Mouse (Mus musculus) gastrocnemius, adult 18-20 months (tissue): ENCODE results near the gene Arhgap15. TPM values are rescaled to one million over a fixed set of nuclear protein-coding genes. Genes with fewer than 3 reads are reported as not detected.

Experiments used
- DNase-seq: peaks from one replicate; pipeline ENCODE4 v3.0.0; 2021; ENCODE audit warnings: low spot score
- total RNA-seq, 2 experiments: library from RNA; stranded (reverse); gene quantifications; 2 replicates each; pipeline ENCODE4 v1.2.3; 2021

Gene Arhgap15
- total RNA-seq, 2 experiments from 2014 or later = 0.75 to 0.97 TPM

- DNase-seq = no peak
Observed at GRCm38 (mm10) chr2:44347781-44348180, 599.2 kb downstream of the Arhgap15 start.

GRCm38 (mm10) chr2:44349101-44349500, 600.5 kb downstream of the Arhgap15 start:
- no peak for DNase-seq

DNA sequence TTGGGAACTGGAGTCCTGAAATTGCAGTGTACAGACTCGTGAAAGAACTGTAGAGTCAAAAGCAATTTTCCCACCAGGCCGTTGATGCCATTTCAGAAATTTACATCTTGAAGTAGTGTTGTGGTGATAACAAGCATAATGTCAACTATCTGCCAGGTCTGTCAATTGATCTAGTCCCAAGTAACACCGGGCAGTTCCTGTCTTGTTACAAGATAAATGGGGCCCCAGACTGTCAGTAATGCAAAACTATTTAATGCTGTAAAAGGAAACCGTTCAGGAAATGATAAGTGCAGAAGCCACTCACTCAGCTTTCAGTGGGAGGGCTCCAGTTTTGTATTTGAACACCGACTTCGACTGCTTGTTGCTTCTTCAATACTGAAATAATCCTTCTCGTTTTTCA, 604.3 kb downstream of the Arhgap15 start:
- DNase-seq = no peak

DNA sequence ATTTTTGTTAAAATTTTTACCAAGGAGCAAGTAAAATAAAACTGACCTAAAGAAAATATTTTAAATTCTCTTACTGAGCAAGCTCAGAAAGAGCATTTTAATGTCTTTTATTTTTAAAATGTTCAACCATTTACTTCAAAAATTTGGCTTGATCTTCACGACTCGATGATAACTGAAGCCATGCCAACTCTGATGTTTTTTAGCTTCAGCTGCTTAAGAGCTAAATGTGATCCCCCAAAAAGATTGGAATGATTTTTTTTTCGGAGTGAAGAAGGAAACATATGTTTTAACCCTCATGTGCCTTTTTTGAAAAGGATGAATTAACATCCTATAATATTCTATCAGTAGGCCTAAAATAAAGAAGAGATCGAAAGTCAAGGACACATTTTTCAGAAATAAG, 605.0 kb downstream of the Arhgap15 start:
- no peak for DNase-seq

- DNase-seq = no peak
Observed at GRCm38 (mm10) chr2:44354786-44355185, 606.2 kb downstream of the Arhgap15 start.

- no peak for DNase-seq
Observed at GRCm38 (mm10) chr2:44355316-44355715, 606.7 kb downstream of the Arhgap15 start.

DNA sequence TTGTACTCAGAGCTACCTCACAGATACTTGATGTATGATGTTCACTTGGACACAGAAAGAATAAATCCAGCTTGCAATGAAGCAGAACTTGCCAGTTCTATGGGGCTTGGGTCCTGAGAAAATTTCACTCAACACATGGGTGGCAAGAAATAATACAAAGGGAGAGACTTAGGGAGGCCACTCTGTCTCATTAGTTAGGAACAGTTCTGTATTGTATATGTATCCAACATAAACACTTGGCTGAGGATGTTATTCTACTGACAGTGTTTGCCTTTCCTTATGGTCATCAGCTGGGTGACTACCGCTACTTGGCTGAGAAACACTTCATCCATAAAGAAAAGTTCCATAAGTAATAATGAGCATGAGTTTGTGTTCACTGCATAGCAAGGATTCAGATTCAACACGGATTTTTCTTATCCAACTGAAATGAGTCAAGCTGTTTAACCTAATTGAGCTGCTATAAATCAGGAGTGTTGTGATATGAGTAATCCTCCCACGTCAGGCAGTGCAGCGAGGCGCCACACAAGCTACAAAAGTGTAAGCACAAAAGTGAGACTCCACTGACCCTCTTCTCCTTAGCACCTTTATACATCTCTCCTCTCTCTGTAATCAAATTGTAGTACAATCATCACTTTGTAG, 607.7 kb downstream of the Arhgap15 start:
- no peak for DNase-seq

DNA sequence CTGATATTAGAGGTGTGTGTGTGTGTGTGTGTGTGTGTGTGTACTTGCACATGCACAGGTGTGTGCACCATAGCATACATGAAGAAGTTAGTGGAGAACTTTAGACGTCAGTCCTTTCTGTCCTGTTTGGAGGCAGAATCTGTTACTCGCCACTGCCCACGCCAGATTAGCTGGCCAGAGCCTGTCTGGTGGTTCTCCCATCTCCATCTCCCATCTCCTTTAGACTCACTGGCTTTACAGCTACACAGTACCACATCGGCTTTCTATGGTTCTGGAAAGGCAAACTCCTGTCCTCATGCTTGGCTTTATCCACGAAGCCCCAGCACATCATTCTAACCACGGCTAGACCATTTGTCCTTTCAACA, 608.2 kb downstream of the Arhgap15 start:
- no peak for DNase-seq

GRCm38 (mm10) chr2:44380225-44380624, 631.6 kb downstream of the Arhgap15 start:
- no peak for DNase-seq

DNA sequence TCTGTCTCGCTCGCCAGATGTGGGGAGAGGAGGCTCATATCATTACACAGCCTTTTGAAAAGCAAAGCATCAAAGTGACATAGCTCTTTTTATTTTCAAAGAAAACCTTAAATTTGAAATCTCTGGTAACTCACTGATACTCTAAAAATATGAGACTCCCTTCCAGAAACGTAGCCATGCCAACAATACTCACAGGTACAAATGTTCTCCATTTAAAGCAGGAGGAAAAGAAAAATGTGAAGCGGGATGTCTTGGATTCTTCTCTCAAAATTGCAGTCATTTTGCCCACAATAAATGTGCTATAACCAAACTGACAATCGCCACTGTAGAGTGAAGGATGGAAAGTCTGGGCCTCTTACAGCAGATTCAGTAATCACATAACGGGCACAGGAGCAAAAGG, 635.9 kb downstream of the Arhgap15 start:
- DNase-seq = no peak

GRCm38 (mm10) chr2:44389556-44389955, 640.9 kb downstream of the Arhgap15 start:
- DNase-seq = no peak

DNA sequence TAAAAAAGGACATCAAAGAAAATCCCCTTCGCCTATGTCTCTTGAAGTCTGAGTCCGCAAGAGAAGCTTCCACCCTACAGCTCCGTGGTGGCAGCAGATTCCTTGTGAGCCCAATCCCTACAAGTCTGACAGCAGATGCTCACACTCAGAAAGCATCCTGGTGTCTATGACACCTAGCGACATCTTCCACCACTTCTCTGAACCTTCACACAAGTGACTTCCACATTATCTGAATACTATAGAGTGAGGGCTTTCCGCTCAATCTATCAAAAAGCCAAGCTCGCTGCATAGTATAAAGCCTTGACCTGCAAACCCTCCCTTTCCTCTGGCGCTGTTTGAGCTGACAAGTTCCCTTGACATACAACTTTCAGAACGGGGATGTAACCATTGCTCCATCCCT, 645.2 kb downstream of the Arhgap15 start:
- DNase-seq = no peak

DNA sequence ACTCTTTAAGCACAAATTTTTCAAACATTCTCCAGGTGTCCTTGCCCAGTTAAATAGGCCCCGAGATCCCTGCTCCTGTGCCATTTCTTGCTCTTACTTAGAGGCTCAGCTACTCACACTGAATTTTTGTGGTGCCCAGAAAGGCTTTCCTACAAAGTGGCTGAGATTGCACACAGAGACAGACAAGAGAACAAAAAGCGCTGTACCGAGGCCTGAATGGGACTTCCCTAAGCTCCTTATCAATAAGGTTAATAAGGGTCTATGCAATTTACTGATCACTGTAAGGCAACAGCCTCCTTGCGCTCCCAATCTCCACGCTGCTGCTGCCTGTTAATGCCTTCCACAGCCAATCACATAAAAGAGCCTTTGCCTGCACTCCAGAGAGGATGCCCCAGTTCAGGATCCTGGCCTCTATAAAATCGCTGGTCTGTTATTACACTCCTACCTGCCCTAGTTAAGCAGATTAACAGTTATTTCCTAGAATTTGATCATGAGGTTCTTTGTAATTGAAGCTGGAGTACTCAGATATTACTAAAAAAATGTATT, 646.4 kb downstream of the Arhgap15 start:
- no peak for DNase-seq

DNA sequence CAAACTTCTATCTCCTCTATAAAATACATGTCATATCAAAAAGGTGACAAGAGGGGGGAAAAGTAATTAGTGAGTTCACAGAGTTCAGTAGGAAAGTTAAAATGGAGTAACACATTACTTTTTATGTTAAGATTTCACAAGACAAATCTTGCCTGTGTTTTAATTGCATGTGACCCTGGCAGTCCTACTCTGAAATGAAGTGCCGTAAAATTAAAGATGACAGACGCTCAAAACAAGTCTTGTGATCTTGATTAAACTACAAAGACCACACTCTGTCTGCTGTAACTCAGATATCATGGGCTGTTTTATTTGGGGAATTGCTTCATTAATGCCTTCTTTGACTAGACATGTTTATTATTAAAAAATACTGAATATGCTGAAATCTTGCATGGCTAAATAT, 647.0 kb downstream of the Arhgap15 start:
- no peak for DNase-seq

- DNase-seq = no peak
Observed at GRCm38 (mm10) chr2:44397209-44397608, 648.6 kb downstream of the Arhgap15 start.

DNA sequence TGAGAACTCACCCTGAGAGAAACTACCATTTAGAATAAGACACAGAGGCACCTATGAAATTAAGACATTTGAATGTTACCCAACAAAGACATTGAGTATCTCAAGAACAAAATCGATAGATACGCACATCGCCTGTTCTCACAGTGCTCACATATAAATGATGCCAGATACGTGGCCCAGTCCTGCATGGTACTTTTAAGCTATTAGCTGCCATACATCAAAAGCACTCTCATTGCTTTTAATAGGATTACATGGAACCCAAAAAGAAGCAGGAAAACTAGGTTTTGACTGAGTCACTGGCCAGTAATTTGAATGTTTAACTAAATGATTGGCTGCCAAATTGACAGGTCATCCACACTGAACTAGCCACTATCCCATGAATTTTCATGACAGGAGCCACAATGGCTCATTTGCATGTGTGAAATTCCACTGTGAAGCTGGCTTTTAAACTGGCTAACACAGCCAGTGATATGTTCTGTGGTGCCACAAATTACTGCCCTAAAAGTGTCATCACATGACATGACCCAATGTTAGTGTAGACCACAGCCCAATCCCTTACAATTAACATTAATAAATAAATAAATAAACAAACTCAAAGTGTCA, 649.2 kb downstream of the Arhgap15 start:
- no peak for DNase-seq

DNA sequence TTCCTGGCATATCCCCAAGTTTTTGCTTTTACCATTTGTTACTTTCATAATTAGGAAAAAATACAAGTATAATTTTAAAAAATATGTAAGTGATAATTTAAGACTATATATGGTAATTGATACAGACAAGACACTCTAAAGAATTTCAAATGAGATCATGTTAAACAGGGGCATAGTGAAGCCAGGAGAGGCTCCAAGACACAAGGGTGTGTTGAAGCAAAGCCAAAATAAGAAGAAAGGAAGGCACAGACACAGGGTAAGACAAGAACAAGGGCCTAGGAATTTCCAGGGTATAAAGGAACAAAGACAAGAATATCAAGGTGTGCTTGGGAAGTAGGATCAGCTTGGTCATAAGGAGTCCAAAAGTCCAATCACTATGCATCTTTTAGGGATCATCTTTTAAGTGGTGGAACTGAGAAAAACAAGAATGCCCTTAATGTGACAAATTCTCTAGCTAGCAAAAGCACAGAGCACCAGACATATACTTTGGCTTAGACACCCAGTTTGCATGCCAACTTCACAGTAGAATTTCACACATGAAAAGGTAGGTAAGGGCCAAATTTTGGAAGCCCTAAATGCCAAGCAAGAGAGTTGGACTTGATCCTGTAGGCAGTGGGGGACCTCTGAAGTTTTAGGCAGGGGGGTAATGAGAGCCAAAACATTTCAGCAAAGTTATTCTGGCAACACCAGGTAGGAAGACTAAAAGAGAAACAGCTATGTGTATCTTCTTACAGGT, 650.7 kb downstream of the Arhgap15 start:
- no peak for DNase-seq

DNA sequence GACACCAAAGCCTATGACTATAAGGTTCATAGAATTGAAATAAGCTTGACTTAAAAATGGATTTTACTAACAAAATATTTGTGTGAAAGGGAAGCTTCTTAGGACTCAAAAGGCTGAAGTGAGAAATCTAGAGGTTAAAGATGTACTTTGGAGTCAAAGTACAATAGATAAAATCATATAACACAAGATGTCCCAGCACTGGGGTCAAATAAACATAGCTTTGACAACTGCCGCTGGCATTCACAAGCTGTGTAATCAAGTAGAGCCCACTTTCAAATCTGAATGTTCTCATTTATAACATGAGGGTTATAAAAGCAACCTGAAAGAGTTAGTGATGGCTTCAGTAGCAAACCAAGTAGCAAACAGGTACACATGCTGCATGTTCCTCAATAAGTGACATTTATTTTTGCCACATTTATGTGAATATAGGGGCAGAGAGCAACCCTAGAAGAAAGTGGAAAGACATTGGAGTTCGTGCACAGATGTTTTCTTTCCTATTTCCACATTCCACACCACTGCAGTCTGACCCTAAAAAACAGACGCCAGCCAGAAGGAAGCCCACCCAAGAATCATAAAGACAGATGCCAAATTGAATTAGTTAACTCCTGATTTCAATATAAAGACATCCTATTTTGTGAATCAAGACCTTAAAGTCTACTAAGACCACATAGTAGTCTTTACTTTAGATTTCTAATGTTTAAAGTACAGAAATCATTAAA, 653.2 kb downstream of the Arhgap15 start:
- DNase-seq = no peak

- no peak for DNase-seq
Observed at GRCm38 (mm10) chr2:44411660-44412059, 663.0 kb downstream of the Arhgap15 start.

- no peak for DNase-seq
Observed at GRCm38 (mm10) chr2:44416331-44416730, 667.7 kb downstream of the Arhgap15 start.

DNA sequence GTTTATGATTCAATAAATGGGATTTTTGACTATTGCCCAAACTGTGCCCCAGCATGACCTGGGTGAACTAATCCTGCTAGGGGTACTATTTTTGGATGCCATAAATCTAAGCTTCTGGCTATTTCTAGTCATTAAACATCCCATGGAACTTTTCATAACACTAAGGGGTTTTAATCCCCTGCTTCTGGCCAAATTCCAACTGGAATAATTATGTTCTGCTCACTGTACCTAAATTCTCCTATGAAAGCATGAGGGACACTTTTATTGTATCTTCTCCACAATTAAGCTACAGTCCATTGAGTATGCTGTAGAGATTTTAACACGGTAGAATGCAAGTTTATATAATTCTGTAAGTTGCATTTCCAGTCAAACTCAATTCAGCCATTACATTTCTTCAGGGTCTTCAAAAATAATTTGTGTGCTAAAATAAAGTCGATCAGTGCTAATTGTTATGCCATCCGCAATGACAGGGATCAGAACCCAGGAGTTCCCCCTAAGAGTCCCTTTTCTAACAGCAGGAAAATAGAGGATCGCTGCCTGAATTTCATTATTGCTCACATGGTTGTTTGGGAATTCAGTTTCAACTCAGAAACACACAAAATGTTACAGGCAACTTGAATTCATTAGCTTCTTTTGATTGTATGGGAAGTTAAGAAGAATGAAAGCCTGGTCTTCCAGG, 671.1 kb downstream of the Arhgap15 start:
- no peak for DNase-seq
